Mouse (Mus musculus) midbrain, postnatal 0 days (tissue): ENCODE data around the gene Usp22. TPM values are rescaled to one million over a fixed set of nuclear protein-coding genes. Genes with fewer than 3 reads are reported as not detected.
"Not testable (repeated sequence)": the region's sequence is repeated elsewhere in the genome, so short reads cannot be mapped to it uniquely, and the experiment has no call there.

ENCODE experiments used
- ATAC-seq: fragments of 200-750 bp; cut with Nextera tagmentation; 2 replicates; pipeline ENCODE4 v1.8.0; 2017; ENCODE audit warnings: moderate number of reproducible peaks, mild to moderate bottlenecking, moderate TSS enrichment, moderate library complexity; ENCODE audit not compliant: low FRiP score
- DNase-seq: peaks from one replicate; pipeline ENCODE4 v3.0.0-alpha.2; 2015; ENCODE audit warnings: low spot score
- H3K27ac ChIP-seq: fragments of 300-500 bp; sonication (generic); 2 replicates; pipeline ENCODE4 v1.5.1; 2014; ENCODE audit warnings: low read depth, mild to moderate bottlenecking, low read length, mixed read lengths
- H3K27me3 ChIP-seq: fragments of 300-500 bp; sonication (generic); 2 replicates; pipeline ENCODE4 v1.6.1; 2014; ENCODE audit warnings: low read length, control low read depth, mixed read lengths; ENCODE audit not compliant: insufficient read depth
- H3K36me3 ChIP-seq: fragments of 300-500 bp; sonication (generic); 2 replicates; pipeline ENCODE4 v1.6.1; 2014; ENCODE audit warnings: low read length, control low read depth, mixed read lengths; ENCODE audit not compliant: insufficient read depth
- H3K4me1 ChIP-seq: fragments of 300-500 bp; sonication (generic); 2 replicates; pipeline ENCODE4 v1.6.1; 2014; ENCODE audit warnings: mild to moderate bottlenecking, control low read depth, antibody characterized with exemption, low read length, mixed read lengths; ENCODE audit not compliant: insufficient read depth
- H3K4me2 ChIP-seq: fragments of 300-500 bp; sonication (generic); 2 replicates; pipeline ENCODE4 v1.6.1; 2014; ENCODE audit warnings: low read depth, mild to moderate bottlenecking, low read length, mixed read lengths; ENCODE audit not compliant: poor library complexity, severe bottlenecking
- H3K4me3 ChIP-seq: fragments of 300-500 bp; sonication (generic); 2 replicates; pipeline ENCODE4 v1.5.1; 2014; ENCODE audit warnings: low read depth, mild to moderate bottlenecking, low read length, moderate library complexity
- H3K9ac ChIP-seq: fragments of 300-500 bp; sonication (generic); replicated peaks from 2 replicates; pipeline ENCODE4 v1.6.1; 2014; ENCODE audit warnings: mild to moderate bottlenecking, low read length, moderate library complexity, mixed read lengths; ENCODE audit not compliant: poor library complexity, severe bottlenecking
- H3K9me3 ChIP-seq: fragments of 300-500 bp; sonication (generic); 2 replicates; pipeline ENCODE4 v1.6.1; 2016; ENCODE audit warnings: low read length, control low read depth
- CTCF ChIP-seq: IDR thresholded peaks from 2 replicates; pipeline ENCODE4 v1.5.1; 2016; ENCODE audit warnings: antibody characterized with exemption, mild to moderate bottlenecking
- WGBS: fragments of 180-500 bp; shearing (Covaris S2); extraction: QIAGEN DNeasy Blood & Tissue Kit; methylation state at CpG from one replicate; pipeline ENCODE4 v1.1.7; 2014; 5-methylcytosine and 5-hydroxymethylcytosine counted together
- polyA plus RNA-seq: library from polyadenylated mRNA; unstranded; fragments of >200 nt; fragmentation: Nextera tagmentation; extraction: Ambion mirVana; gene quantifications from 2 replicates; pipeline ENCODE4 v1.2.1, GENCODE M21; 2015
- total RNA-seq: library from RNA; depleted of rRNA; stranded (reverse); fragments of >200 nt; gene quantifications from 2 replicates; pipeline ENCODE4 v1.2.3, GENCODE M21; 2014

Usp22 gene
- total and polyA plus RNA-seq, 2 experiments from 2014 or later, result 355 to 637 TPM

- Histone ChIP-seq H3K9me3 (no peaks in the 10 kb centered on the region), H3K27me3 (no peaks in the 10 kb centered on the region), H3K27ac (no peak overlapping the region), H3K4me1 (no peaks in the 10 kb centered on the region), H3K36me3 (no peaks in the 10 kb centered on the region), H3K4me2 (no peak overlapping the region), H3K4me3 (no peak overlapping the region), H3K9ac (no peak overlapping the region)
- ATAC-seq, result no peak
- 8% methylated on average over 9 of the region's 9 CpGs for WGBS
- TF ChIP-seq CTCF, result peak; percentile 96
- DNase-seq, result peak; percentile 88
These were observed 18.5 kb upstream of the Usp22 start for GRCm38 (mm10) chr11:61193392-61193791.

GRCm38 (mm10) chr11:61192779-61193178 lies 17.9 kb upstream of the Usp22 start:
- Histone ChIP-seq H3K4me2 (no peak overlapping the region), H3K9me3 (no peaks in the 10 kb centered on the region), H3K9ac (no peak overlapping the region), H3K27ac (no peak overlapping the region), H3K27me3 (no peaks in the 10 kb centered on the region), H3K4me1 (no peaks in the 10 kb centered on the region), H3K4me3 (no peak overlapping the region), H3K36me3 (no peaks in the 10 kb centered on the region)
- TF ChIP-seq CTCF, result no peak
- ATAC-seq (no peak), DNase-seq (no peak)
- WGBS, result 97% methylated on average over 2 of the region's 2 CpGs

- H3K36me3 ChIP-seq, H3K4me2 ChIP-seq, DNase-seq, H3K27ac ChIP-seq, H3K27me3 ChIP-seq, H3K9ac ChIP-seq, H3K4me3 ChIP-seq, H3K4me1 ChIP-seq, ATAC-seq, H3K9me3 ChIP-seq: not testable (repeated sequence)
- WGBS, result 92% methylated on average over 7 of the region's 10 CpGs
These were observed 17.3 kb upstream of the Usp22 start for GRCm38 (mm10) chr11:61192123-61192522.

- WGBS, result 24% methylated on average over 2 of the region's 2 CpGs
- H3K4me3 ChIP-seq, result no peak overlapping the region
These were observed 15.9 kb upstream of the Usp22 start for GRCm38 (mm10) chr11:61190776-61191175.

GRCm38 (mm10) chr11:61183820-61184219 lies 9.0 kb upstream of the Usp22 start:
- Histone ChIP-seq H3K9ac (no peak overlapping the region), H3K4me2 (no peak overlapping the region), H3K27ac (no peak overlapping the region), H3K27me3 (no peaks in the 10 kb centered on the region), H3K4me1 (no peaks in the 10 kb centered on the region), H3K4me3 (no peak overlapping the region), H3K36me3 (no peaks in the 10 kb centered on the region), H3K9me3 (no peaks in the 10 kb centered on the region)
- no peak for TF ChIP-seq CTCF
- WGBS, result 76% methylated on average over 1 of the region's 1 CpGs
- ATAC-seq (no peak), DNase-seq (no peak)

More at GRCm38 (mm10) chr11:61190776-61191175, 15.9 kb upstream of the Usp22 start:
- H3K27me3 ChIP-seq, result no peaks in the 10 kb centered on the region
- H3K36me3 ChIP-seq, result no peaks in the 10 kb centered on the region
- H3K27ac ChIP-seq, result 0 out of 2 replicates have a peak overlapping the region, but pooled peaks have one; percentile 32
- H3K9me3 ChIP-seq, result no peaks in the 10 kb centered on the region
- ATAC-seq (peak; percentile 56; the same call in 1 of the 2 replicates), DNase-seq (peak; percentile 77)
- TF ChIP-seq CTCF, result no peak
- H3K4me2 ChIP-seq, result no peak overlapping the region
- H3K4me1 ChIP-seq, result no peaks in the 10 kb centered on the region
- no peak overlapping the region for H3K9ac ChIP-seq

- ATAC-seq, result no peak
These were observed 6.8 kb upstream of the Usp22 start for GRCm38 (mm10) chr11:61181624-61182023.

More at GRCm38 (mm10) chr11:61181624-61182023, 6.8 kb upstream of the Usp22 start:
- no peaks in the 10 kb centered on the region for H3K27me3 ChIP-seq
- no peak overlapping the region for H3K4me3 ChIP-seq
- no peak for TF ChIP-seq CTCF
- H3K9me3 ChIP-seq, result no peaks in the 10 kb centered on the region
- H3K4me2 ChIP-seq, result no peak overlapping the region
- no peak for DNase-seq
- no peaks in the 10 kb centered on the region for H3K4me1 ChIP-seq
- no peak overlapping the region for H3K27ac ChIP-seq
- H3K9ac ChIP-seq, result no peak overlapping the region
- H3K36me3 ChIP-seq, result no peaks in the 10 kb centered on the region
